Mouse (Mus musculus) testis, adult 2 months (tissue): Measurements from ENCODE around the gene Itpka. TPM values are rescaled to one million over a fixed set of nuclear protein-coding genes. Genes with fewer than 3 reads are reported as not detected.
A peak's percentile ranks its signal among the peaks of the same experiment; 100 is the strongest.

Source experiments
- H3K27ac ChIP-seq: fragments of 200-500 bp; 2 replicates; pipeline ENCODE4 v1.5.1; 2012; ENCODE audit warnings: low read depth, low read length; ENCODE audit not compliant: control insufficient read depth, insufficient read depth
- H3K27me3 ChIP-seq: fragments of 200-500 bp; 2 replicates; pipeline ENCODE4 v1.6.1; 2012; ENCODE audit warnings: mild to moderate bottlenecking, low read length, moderate library complexity; ENCODE audit not compliant: control insufficient read depth, insufficient read depth
- H3K36me3 ChIP-seq: fragments of 200-500 bp; 2 replicates; pipeline ENCODE4 v1.6.1; 2012; ENCODE audit warnings: mild to moderate bottlenecking, low read length; ENCODE audit not compliant: control insufficient read depth, insufficient read depth
- H3K4me1 ChIP-seq: fragments of 200-500 bp; 2 replicates; pipeline ENCODE4 v1.6.1; 2012; ENCODE audit warnings: low read length; ENCODE audit not compliant: control insufficient read depth, insufficient read depth
- H3K4me3 ChIP-seq: fragments of 200-500 bp; 2 replicates; pipeline ENCODE4 v1.5.1; 2012; ENCODE audit warnings: low read depth, mild to moderate bottlenecking, low read length, moderate library complexity, mixed read lengths; ENCODE audit not compliant: control insufficient read depth
- CTCF ChIP-seq: fragments of 200-500 bp; IDR thresholded peaks from 2 replicates; pipeline ENCODE4 v1.5.1; 2012; ENCODE audit warnings: low read depth, mild to moderate bottlenecking, inconsistent platforms, low read length, moderate library complexity; ENCODE audit not compliant: control insufficient read depth, insufficient read depth, insufficient replicate concordance
- POLR2A ChIP-seq: fragments of 200-500 bp; IDR thresholded peaks from 2 replicates; pipeline ENCODE4 v1.6.1; 2012; ENCODE audit warnings: low read depth, mild to moderate bottlenecking, inconsistent platforms, low read length, moderate library complexity; ENCODE audit not compliant: control insufficient read depth
- polyA plus RNA-seq: library from polyadenylated mRNA; depleted of rRNA; stranded (reverse); fragments of >200 nt; gene quantifications from 2 replicates; pipeline ENCODE4 v1.2.3, GENCODE M21; 2012

Gene Itpka
- polyA plus RNA-seq, 1 experiment, result 6.4 TPM

DNA sequence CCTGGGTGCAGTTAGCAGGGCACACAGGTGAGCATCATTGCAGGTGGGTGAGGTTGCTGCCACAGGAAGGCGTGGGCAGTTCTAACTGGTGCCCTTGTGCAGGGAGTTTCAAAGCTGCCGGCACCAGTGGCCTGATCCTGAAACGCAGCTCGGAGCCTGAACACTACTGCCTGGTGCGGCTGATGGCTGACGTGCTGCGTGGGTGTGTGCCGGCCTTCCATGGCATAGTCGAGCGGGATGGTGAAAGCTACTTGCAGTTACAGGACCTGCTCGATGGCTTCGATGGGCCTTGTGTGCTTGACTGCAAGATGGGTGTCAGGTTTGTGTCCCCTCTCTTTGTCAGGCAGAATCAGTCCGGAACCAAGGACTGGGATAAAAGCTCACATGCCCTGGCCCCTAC, 7.1 kb downstream of the Itpka start:
- TF ChIP-seq CTCF (no peak), POLR2A (no peak)
- 0 out of 2 replicates have a peak, but pooled peaks cover 2% of the 10 kb centered on the region for H3K27me3 ChIP-seq
- no peak overlapping the region for H3K4me3 ChIP-seq
- no peaks in the 10 kb centered on the region for H3K36me3 ChIP-seq
- H3K4me1 ChIP-seq, result peaks cover 5% of the 10 kb centered on the region
- H3K27ac ChIP-seq, result no peak overlapping the region

DNA sequence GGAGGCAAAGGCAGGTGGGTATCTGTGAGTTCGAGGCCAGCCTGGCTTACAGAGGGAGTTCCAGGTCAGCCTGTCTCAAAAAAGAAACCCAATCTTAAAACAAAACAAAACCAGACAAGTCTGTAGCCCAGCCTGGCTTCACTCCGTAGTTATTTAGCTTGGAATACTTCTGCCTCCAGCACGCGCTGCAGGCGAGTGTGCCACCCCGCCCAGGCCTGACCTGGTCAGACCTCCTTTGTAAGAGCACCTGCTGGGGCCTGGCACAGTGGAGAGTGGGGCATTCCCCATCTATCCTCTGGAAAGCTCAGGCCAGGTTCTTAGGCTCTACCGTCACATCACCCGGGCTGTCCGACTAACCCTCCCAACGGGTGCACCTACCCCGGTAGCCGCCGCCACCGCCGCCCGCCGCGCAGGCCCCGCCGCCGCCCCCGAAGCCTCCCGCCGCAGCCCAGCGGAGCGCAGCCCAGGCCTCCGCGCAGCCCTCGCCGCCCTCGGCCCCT, 15.5 kb downstream of the Itpka start:
- TF ChIP-seq CTCF, result no peak
- H3K27me3 ChIP-seq, result peaks cover 6% of the 10 kb centered on the region; the same call in 1 of the 2 replicates

DNA sequence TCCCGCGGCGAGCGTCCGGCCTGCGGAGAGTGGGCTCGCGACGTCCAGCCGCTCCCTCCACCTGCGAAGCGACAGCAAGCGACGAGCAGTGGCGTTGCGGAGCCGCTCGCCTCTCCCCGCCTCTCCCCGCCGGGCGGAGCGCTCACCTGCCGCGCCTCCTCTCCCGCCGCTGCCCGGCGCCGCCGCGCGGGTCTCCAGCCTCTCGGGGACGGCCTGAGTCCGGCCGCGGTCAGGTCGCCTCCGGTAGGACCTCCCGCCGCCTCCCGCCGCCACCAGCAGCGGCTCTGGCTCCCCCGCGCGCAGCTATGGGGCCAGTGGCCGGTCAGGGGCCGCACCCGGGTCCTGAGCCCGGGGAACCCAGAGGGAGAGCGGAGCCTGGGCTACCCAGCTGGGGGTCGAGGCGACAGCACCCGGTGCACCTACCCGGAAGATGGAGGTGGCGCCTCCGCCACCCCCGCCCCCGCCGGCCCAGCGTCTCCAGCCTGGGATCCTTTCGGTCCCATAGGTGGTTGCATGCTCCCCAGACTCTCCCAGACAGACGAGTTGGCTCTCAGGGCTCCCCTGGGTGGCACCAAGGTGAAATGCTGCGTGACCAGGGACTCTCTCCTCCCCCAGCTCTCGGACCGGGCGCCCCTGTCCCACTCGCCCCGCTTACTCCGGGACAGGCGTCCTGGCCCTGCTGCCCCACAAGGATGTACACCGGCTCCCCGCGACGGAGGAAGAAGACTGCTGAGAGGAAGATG, 16.1 kb downstream of the Itpka start:
- H3K4me1 ChIP-seq, result peaks cover 16% of the 10 kb centered on the region
- peaks cover 6% of the 10 kb centered on the region; the same call in 1 of the 2 replicates for H3K27me3 ChIP-seq
- H3K27ac ChIP-seq, result no peak overlapping the region

More for the DNA sequence above, 15.5 kb downstream of the Itpka start:
- Histone ChIP-seq H3K4me3 (peak overlapping the region; percentile 83), H3K4me1 (peaks cover 16% of the 10 kb centered on the region), H3K27ac (no peak overlapping the region), H3K36me3 (no peaks in the 10 kb centered on the region)

DNA sequence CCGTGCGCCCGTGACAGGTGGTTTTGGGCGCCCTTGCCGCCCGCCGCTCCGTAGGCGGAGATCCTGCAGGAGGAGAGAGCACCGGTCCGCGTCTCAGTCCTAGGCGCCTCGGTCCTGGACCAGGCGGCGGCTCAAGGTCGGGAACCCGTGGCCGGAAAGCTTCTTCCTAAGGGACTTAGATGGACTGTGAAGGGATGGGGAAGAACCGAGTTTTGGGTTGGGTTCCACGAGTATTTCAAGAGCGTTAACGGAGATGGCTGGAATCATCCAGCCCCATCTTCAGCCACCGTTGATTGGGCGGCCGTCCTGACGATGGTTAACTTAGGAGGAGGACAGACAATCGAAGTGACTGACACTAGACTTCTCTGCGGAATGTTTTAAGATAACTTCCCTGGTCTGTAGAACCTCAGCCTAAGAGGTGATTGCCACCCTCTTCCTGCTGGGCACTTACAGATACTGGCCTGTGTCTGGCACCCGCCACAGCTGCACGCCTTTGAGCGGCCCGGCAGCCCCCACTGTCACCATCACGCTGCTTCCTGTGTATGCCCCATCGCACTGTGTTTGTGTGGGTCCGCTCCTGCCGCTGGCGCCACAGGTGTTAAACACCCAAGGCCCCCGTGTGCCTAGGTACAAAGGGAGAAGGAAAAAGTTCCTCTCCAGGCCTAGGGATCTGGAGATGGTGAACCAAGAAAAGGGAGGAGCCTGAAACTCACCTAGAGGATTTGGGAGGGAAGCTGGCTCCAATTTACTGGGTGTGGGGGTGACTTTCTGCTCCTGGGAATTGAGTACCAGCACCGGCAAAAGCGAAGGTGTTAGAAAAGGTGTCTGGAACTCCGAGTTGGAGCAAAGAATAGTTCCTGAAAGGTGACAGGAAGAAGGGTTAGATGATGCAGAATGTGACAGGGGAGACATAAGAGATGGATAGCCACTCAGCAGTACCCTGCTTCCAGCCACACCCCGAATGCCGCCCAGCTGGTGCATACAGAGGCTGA, 17.0 kb downstream of the Itpka start:
- peaks cover 2% of the 10 kb centered on the region; the same call in 1 of the 2 replicates for H3K36me3 ChIP-seq
- H3K4me3 ChIP-seq, result peak overlapping the region; percentile 83
- H3K27ac ChIP-seq, result no peak overlapping the region
- H3K27me3 ChIP-seq, result peaks cover 6% of the 10 kb centered on the region; the same call in 1 of the 2 replicates
- TF ChIP-seq POLR2A (no peak), CTCF (no peak)
- H3K4me1 ChIP-seq, result peaks cover 16% of the 10 kb centered on the region

More for the DNA sequence above, 16.1 kb downstream of the Itpka start:
- TF ChIP-seq POLR2A (no peak), CTCF (no peak)
- Histone ChIP-seq H3K36me3 (no peaks in the 10 kb centered on the region), H3K4me3 (peak overlapping the region; percentile 83)

DNA sequence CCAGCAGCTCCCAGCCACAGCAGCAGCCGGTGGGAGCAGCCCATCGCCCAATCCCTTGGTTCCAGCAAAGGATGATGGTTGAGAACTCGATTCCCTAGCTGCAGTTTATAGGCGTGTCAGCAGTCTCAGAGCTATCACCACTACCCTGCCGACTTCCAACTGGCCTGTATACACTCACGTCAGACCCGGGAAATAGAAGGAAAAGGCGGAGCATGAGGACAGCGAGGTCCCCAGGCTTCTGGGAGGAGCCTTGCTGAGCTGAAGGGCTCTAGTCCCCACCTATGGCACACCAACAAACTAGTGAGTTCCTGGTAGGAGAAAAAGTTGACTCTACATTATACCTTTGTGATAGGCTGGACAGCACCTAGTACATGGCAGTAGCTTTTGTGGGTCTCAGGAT, 18.1 kb downstream of the Itpka start, which contains the start of gene Ltk:
Gene Ltk, minus strand, starts transcription at position 181 of the 400 bp plus-strand sequence.
- H3K36me3 ChIP-seq, result peaks cover 2% of the 10 kb centered on the region; the same call in 1 of the 2 replicates
- peaks cover 16% of the 10 kb centered on the region for H3K4me1 ChIP-seq
- no peak within 1 kb of the TSS for H3K4me3 ChIP-seq
- H3K27me3 ChIP-seq, result peaks cover 6% of the 10 kb centered on the region; the same call in 1 of the 2 replicates
- no peak within 1 kb of the TSS for H3K27ac ChIP-seq
- TF ChIP-seq POLR2A, result no peak
- no peak for TF ChIP-seq CTCF

DNA sequence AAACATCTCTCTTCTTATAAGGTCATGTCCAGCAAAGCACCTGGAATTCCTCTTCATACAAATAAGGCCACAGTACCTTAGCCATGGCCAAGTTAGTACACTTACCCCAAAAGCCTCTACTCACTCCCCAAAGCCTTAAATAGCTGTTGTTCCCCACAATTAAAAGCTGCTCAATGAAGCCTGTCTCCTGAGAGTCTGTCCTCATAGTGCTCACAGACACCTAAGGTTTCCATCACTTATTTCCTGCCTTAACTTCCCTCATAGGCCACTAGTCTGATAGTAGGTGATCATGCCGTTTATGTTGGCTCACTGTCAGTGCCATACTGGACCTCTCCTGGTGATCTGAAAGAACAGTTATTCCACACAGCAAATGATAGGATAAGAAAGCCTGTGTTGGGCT, 20.1 kb downstream of the Itpka start:
- peaks cover 16% of the 10 kb centered on the region for H3K4me1 ChIP-seq
- H3K27ac ChIP-seq, result no peak overlapping the region
- no peak for TF ChIP-seq POLR2A
- TF ChIP-seq CTCF, result no peak
- peaks cover 6% of the 10 kb centered on the region; the same call in 1 of the 2 replicates for H3K27me3 ChIP-seq
- H3K36me3 ChIP-seq, result peaks cover 2% of the 10 kb centered on the region; the same call in 1 of the 2 replicates
- no peak overlapping the region for H3K4me3 ChIP-seq

DNA sequence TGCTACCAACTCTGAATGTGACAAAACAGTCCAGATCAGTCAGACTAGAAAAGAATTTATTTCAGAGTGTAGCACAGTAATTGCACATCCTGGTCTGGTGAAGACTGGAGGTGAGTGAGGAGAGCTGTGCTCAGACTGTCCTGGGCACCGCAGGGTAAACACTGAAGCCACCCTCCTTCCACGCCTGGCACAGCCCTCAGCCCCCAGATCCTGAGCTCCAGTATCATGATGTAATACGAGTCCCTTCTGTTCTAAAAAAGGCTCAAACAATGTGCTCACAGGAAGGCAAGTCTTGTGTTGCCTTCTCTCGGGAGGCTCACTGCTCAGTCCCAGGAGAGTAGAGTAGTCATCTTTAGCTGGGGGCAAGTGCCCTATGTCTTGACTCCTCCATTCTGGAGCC, 21.8 kb downstream of the Itpka start:
- no peak overlapping the region for H3K27ac ChIP-seq
- H3K4me3 ChIP-seq, result no peak overlapping the region
- no peaks in the 10 kb centered on the region; the same call in 1 of the 2 replicates for H3K27me3 ChIP-seq
- TF ChIP-seq CTCF, result no peak
- no peak for TF ChIP-seq POLR2A
- peaks cover 4% of the 10 kb centered on the region; the same call in 1 of the 2 replicates for H3K4me1 ChIP-seq
- peaks cover 4% of the 10 kb centered on the region for H3K36me3 ChIP-seq
